ENCODE assay signal across 15 mouse cellular contexts in the genomic region with DNA sequence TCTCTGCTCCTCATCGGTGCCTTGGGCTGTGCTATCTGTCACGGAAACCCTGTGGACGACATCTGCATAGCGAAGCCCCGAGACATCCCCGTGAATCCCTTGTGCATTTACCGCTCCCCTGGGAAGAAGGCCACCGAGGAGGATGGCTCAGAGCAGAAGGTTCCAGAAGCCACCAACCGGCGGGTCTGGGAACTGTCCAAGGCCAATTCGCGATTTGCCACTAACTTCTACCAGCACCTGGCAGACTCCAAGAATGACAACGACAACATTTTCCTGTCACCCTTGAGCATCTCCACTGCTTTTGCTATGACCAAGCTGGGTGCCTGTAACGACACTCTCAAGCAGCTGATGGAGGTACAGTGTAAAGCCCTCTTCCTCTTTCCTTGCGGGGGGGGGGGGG.
"Had no signal": no experiment of that assay in that cellular context is flagged by ENCODE, and none has a peak within 500 bp of the region (broad histone marks: within the 10 kb centered on the region; RNA-seq: fewer than 3 reads in every experiment).

No protein-coding gene starts in this region.

- H3K27me3 ChIP-seq: limb, embryonic 15.5 days; lung, embryonic 15.5 days; midbrain, embryonic 15.5 days; neural tube, embryonic 13.5 days; stomach, embryonic 15.5 days had no signal

- DNase-seq: kidney, adult 18-20 months; kidney, postnatal 14 days; lung, postnatal 14 days; right cerebral cortex, postnatal 14 days; thymus, adult 2 months; thymus, postnatal 25 days had no signal

- H3K4me3 ChIP-seq: left cerebral cortex, adult 2 months; limb, embryonic 15.5 days; lung, embryonic 15.5 days; megakaryocyte, embryonic 14.5 days; midbrain, embryonic 15.5 days; neural tube, embryonic 13.5 days; stomach, embryonic 15.5 days had no signal

- H3K4me1 ChIP-seq: limb, embryonic 15.5 days; lung, embryonic 15.5 days; midbrain, embryonic 15.5 days; neural tube, embryonic 13.5 days; stomach, embryonic 15.5 days had no signal

- H3K9ac ChIP-seq: limb, embryonic 15.5 days; lung, embryonic 15.5 days; midbrain, embryonic 15.5 days; neural tube, embryonic 13.5 days; stomach, embryonic 15.5 days had no signal

- H3K36me3 ChIP-seq: limb, embryonic 15.5 days; lung, embryonic 15.5 days; midbrain, embryonic 15.5 days; neural tube, embryonic 13.5 days; stomach, embryonic 15.5 days had no signal

- ATAC-seq: midbrain, embryonic 15.5 days had no signal

- H3K9me3 ChIP-seq: limb, embryonic 15.5 days; lung, embryonic 15.5 days; megakaryocyte, embryonic 14.5 days; midbrain, embryonic 15.5 days; neural tube, embryonic 13.5 days; stomach, embryonic 15.5 days had no signal

- H3K4me2 ChIP-seq: limb, embryonic 15.5 days; lung, embryonic 15.5 days; midbrain, embryonic 11.5 days; midbrain, embryonic 15.5 days; neural tube, embryonic 13.5 days; stomach, embryonic 15.5 days had no signal

- H3K27ac ChIP-seq: left cerebral cortex, adult 2 months; limb, embryonic 15.5 days; lung, embryonic 15.5 days; macrophage; midbrain, embryonic 15.5 days; neural tube, embryonic 13.5 days; stomach, embryonic 15.5 days had no signal
